Mouse (Mus musculus): ENCODE results near the gene Nebl.

GRCm38 (mm10) chr2:17698161-17699087 lies 32.8 kb downstream of the Nebl start:
- TF ChIP-seq CTCF (IDR thresholded peaks at IDR 0.05) = no peak
- no peak for TF ChIP-seq POLR2A (IDR thresholded peaks at IDR 0.05; ENCODE audit: insufficient read depth, low read depth, low read length)
- TF ChIP-seq EP300 (IDR thresholded peaks at IDR 0.05; ENCODE audit: insufficient read depth, low read depth, low read length) = no peak

Measured in heart, adult 2 months (tissue).